Mouse (Mus musculus): ENCODE data around the gene H2-M3. TPM values are rescaled to one million over a fixed set of nuclear protein-coding genes. Genes with fewer than 3 reads are reported as not detected.

Gene H2-M3
- polyA plus RNA-seq, 1 experiment from 2014 or later = 1.7 TPM

GRCm38 (mm10) chr17:37275626-37276248 lies 5.7 kb downstream of the H2-M3 start:
- 85% methylated on average over 2 of the region's 2 CpGs for WGBS
- no peaks in the 10 kb centered on the region for H3K9me3 ChIP-seq (ENCODE audit: control insufficient read depth, low read length)

GRCm38 (mm10) chr17:37276573-37276972 lies 6.6 kb downstream of the H2-M3 start:
- H3K9me3 ChIP-seq (ENCODE audit: control insufficient read depth, low read length) = no peaks in the 10 kb centered on the region
- H3K9ac ChIP-seq (ENCODE audit: low read length) = no peak overlapping the region
- H3K27ac ChIP-seq (ENCODE audit: low read depth, low read length) = no peak overlapping the region
- no peak for ATAC-seq (replicated peaks; ENCODE audit: low FRiP score)
- H3K27me3 ChIP-seq (ENCODE audit: control insufficient read depth, insufficient read depth, low read length) = no peaks in the 10 kb centered on the region
- H3K4me3 ChIP-seq (ENCODE audit: low read depth, low read length) = no peak overlapping the region
- H3K4me1 ChIP-seq (replicated peaks; ENCODE audit: control insufficient read depth, insufficient read depth, low read length) = no peaks in the 10 kb centered on the region
- H3K4me2 ChIP-seq (ENCODE audit: low read depth, low read length, severe bottlenecking) = no peak overlapping the region
- DNase-seq (ENCODE audit: low spot score) = no peak
- no peaks in the 10 kb centered on the region for H3K36me3 ChIP-seq (ENCODE audit: control insufficient read depth, insufficient read depth, low read length)

More at GRCm38 (mm10) chr17:37275626-37276248, 5.7 kb downstream of the H2-M3 start:
- Histone ChIP-seq H3K4me3 (ENCODE audit: low read depth, low read length) (no peak overlapping the region), H3K27ac (ENCODE audit: low read depth, low read length) (no peak overlapping the region), H3K36me3 (ENCODE audit: control insufficient read depth, insufficient read depth, low read length) (no peaks in the 10 kb centered on the region), H3K9ac (ENCODE audit: low read length) (no peak overlapping the region), H3K4me1 (replicated peaks; ENCODE audit: control insufficient read depth, insufficient read depth, low read length) (no peaks in the 10 kb centered on the region), H3K27me3 (ENCODE audit: control insufficient read depth, insufficient read depth, low read length) (no peaks in the 10 kb centered on the region), H3K4me2 (ENCODE audit: low read depth, low read length, severe bottlenecking) (no peak overlapping the region)
- ATAC-seq (replicated peaks; ENCODE audit: low FRiP score) (no peak), DNase-seq (ENCODE audit: low spot score) (no peak)

GRCm38 (mm10) chr17:37280331-37280730 lies 10.3 kb downstream of the H2-M3 start:
- Histone ChIP-seq H3K4me1 (replicated peaks; ENCODE audit: control insufficient read depth, insufficient read depth, low read length) (no peaks in the 10 kb centered on the region), H3K4me3 (ENCODE audit: low read depth, low read length) (no peak overlapping the region), H3K36me3 (ENCODE audit: control insufficient read depth, insufficient read depth, low read length) (no peaks in the 10 kb centered on the region), H3K27ac (ENCODE audit: low read depth, low read length) (no peak overlapping the region), H3K4me2 (ENCODE audit: low read depth, low read length, severe bottlenecking) (no peak overlapping the region), H3K9me3 (ENCODE audit: control insufficient read depth, low read length) (no peaks in the 10 kb centered on the region), H3K27me3 (ENCODE audit: control insufficient read depth, insufficient read depth, low read length) (no peaks in the 10 kb centered on the region), H3K9ac (ENCODE audit: low read length) (no peak overlapping the region)
- no peak for ATAC-seq (replicated peaks; ENCODE audit: low FRiP score)
- 84% methylated on average over 1 of the region's 1 CpGs for WGBS
- DNase-seq (ENCODE audit: low spot score) = no peak

GRCm38 (mm10) chr17:37283360-37283759 lies 13.3 kb downstream of the H2-M3 start, which contains the start of gene Olfr99:
Gene Olfr99, minus strand, starts transcription at chr17:37283460.
- H3K4me1 ChIP-seq (replicated peaks; ENCODE audit: control insufficient read depth, insufficient read depth, low read length) = no peaks in the 10 kb centered on the region
- H3K36me3 ChIP-seq (ENCODE audit: control insufficient read depth, insufficient read depth, low read length) = no peaks in the 10 kb centered on the region
- WGBS = 68% methylated on average over 1 of the region's 1 CpGs
- H3K27ac ChIP-seq (ENCODE audit: low read depth, low read length) = no peak within 1 kb of the TSS
- no peak for DNase-seq (ENCODE audit: low spot score)
- no peak for ATAC-seq (replicated peaks; ENCODE audit: low FRiP score)
- H3K27me3 ChIP-seq (ENCODE audit: control insufficient read depth, insufficient read depth, low read length) = no peaks in the 10 kb centered on the region
- H3K9ac ChIP-seq (ENCODE audit: low read length) = no peak within 1 kb of the TSS
- H3K4me2 ChIP-seq (ENCODE audit: low read depth, low read length, severe bottlenecking) = no peak within 1 kb of the TSS
- no peak within 1 kb of the TSS for H3K4me3 ChIP-seq (ENCODE audit: low read depth, low read length)
- H3K9me3 ChIP-seq (ENCODE audit: control insufficient read depth, low read length) = no peaks in the 10 kb centered on the region

GRCm38 (mm10) chr17:37304213-37304612 lies 34.2 kb downstream of the H2-M3 start, which contains the start of gene Olfr101:
Gene Olfr101, minus strand, starts transcription at chr17:37304313.
- H3K27me3 ChIP-seq (ENCODE audit: control insufficient read depth, insufficient read depth, low read length) = no peaks in the 10 kb centered on the region
- H3K9me3 ChIP-seq (ENCODE audit: control insufficient read depth, low read length) = no peaks in the 10 kb centered on the region
- no peak within 1 kb of the TSS for H3K9ac ChIP-seq (ENCODE audit: low read length)
- no peaks in the 10 kb centered on the region for H3K36me3 ChIP-seq (ENCODE audit: control insufficient read depth, insufficient read depth, low read length)
- no peak within 1 kb of the TSS for H3K4me2 ChIP-seq (ENCODE audit: low read depth, low read length, severe bottlenecking)
- H3K27ac ChIP-seq (ENCODE audit: low read depth, low read length) = no peak within 1 kb of the TSS
- H3K4me3 ChIP-seq (ENCODE audit: low read depth, low read length) = no peak within 1 kb of the TSS
- no peak for DNase-seq (ENCODE audit: low spot score)
- WGBS = 85% methylated on average over 4 of the region's 4 CpGs
- H3K4me1 ChIP-seq (replicated peaks; ENCODE audit: control insufficient read depth, insufficient read depth, low read length) = no peaks in the 10 kb centered on the region
- ATAC-seq (replicated peaks; ENCODE audit: low FRiP score) = no peak

- Histone ChIP-seq H3K9me3 (ENCODE audit: control insufficient read depth, low read length) (no peaks in the 10 kb centered on the region), H3K4me3 (ENCODE audit: low read depth, low read length) (no peak overlapping the region), H3K9ac (ENCODE audit: low read length) (no peak overlapping the region), H3K27me3 (ENCODE audit: control insufficient read depth, insufficient read depth, low read length) (no peaks in the 10 kb centered on the region), H3K36me3 (ENCODE audit: control insufficient read depth, insufficient read depth, low read length) (no peaks in the 10 kb centered on the region), H3K4me1 (replicated peaks; ENCODE audit: control insufficient read depth, insufficient read depth, low read length) (no peaks in the 10 kb centered on the region), H3K27ac (ENCODE audit: low read depth, low read length) (no peak overlapping the region), H3K4me2 (ENCODE audit: low read depth, low read length, severe bottlenecking) (no peak overlapping the region)
- 48% methylated on average over 4 of the region's 4 CpGs for WGBS
- no peak for DNase-seq (ENCODE audit: low spot score)
- ATAC-seq (replicated peaks; ENCODE audit: low FRiP score) = no peak
Observed at GRCm38 (mm10) chr17:37308483-37308882, 38.5 kb downstream of the H2-M3 start.

GRCm38 (mm10) chr17:37310146-37310699 lies 40.2 kb downstream of the H2-M3 start:
- Histone ChIP-seq H3K27ac (ENCODE audit: low read depth, low read length) (no peak overlapping the region), H3K36me3 (ENCODE audit: control insufficient read depth, insufficient read depth, low read length) (no peaks in the 10 kb centered on the region), H3K9me3 (ENCODE audit: control insufficient read depth, low read length) (no peaks in the 10 kb centered on the region), H3K4me2 (ENCODE audit: low read depth, low read length, severe bottlenecking) (no peak overlapping the region), H3K27me3 (ENCODE audit: control insufficient read depth, insufficient read depth, low read length) (no peaks in the 10 kb centered on the region), H3K4me1 (replicated peaks; ENCODE audit: control insufficient read depth, insufficient read depth, low read length) (no peaks in the 10 kb centered on the region), H3K4me3 (ENCODE audit: low read depth, low read length) (no peak overlapping the region), H3K9ac (ENCODE audit: low read length) (no peak overlapping the region)
- WGBS = 62% methylated on average over 2 of the region's 2 CpGs
- no peak for DNase-seq (ENCODE audit: low spot score)
- ATAC-seq (replicated peaks; ENCODE audit: low FRiP score) = no peak

GRCm38 (mm10) chr17:37316954-37317353 lies 46.9 kb downstream of the H2-M3 start, which contains the start of gene Olfr102:
Gene Olfr102, minus strand, starts transcription at chr17:37317054.
- Histone ChIP-seq H3K9ac (ENCODE audit: low read length) (no peak within 1 kb of the TSS), H3K9me3 (ENCODE audit: control insufficient read depth, low read length) (no peaks in the 10 kb centered on the region), H3K4me3 (ENCODE audit: low read depth, low read length) (no peak within 1 kb of the TSS), H3K27me3 (ENCODE audit: control insufficient read depth, insufficient read depth, low read length) (no peaks in the 10 kb centered on the region), H3K36me3 (ENCODE audit: control insufficient read depth, insufficient read depth, low read length) (no peaks in the 10 kb centered on the region), H3K4me1 (replicated peaks; ENCODE audit: control insufficient read depth, insufficient read depth, low read length) (no peaks in the 10 kb centered on the region), H3K27ac (ENCODE audit: low read depth, low read length) (no peak within 1 kb of the TSS), H3K4me2 (ENCODE audit: low read depth, low read length, severe bottlenecking) (no peak within 1 kb of the TSS)
- no peak for DNase-seq (ENCODE audit: low spot score)
- no peak for ATAC-seq (replicated peaks; ENCODE audit: low FRiP score)

All from forebrain, embryonic 11.5 days (tissue).